ENCODE assay signal across 31 mouse cellular contexts in the genomic region with DNA sequence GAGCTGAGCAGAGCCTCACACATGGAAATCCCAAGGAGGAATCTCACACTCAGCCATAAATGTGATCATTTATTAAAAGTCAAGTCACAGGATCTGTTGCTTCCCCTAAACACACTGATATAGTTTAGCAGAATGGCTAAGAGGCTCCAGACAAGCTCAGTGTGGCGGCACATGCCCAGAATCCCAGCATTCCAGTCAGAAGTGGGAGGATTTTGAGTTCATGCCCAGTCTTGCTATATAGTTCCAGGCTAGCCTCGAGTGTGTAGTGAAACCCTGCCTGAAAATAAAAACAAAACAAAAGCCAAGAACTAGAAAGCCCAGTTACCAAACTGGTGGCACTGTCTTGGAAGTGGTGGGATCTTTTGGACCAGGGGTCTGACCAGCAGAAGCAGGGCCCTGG. TPM values are rescaled to one million over a fixed set of nuclear protein-coding genes. Genes with fewer than 3 reads are reported as not detected.
A peak's percentile ranks its signal among the peaks of the same experiment; 100 is the strongest.
DNase-seq lines count a peak whose midpoint lies in the region; ATAC-seq and TF ChIP-seq lines count a peak whose summit lies in the region.
"Had no signal": no experiment of that assay in that cellular context is flagged by ENCODE, and none has a peak within 500 bp of the region (broad histone marks: within the 10 kb centered on the region; RNA-seq: fewer than 3 reads in every experiment).

No protein-coding gene starts in this region.

- TF ChIP-seq CTCF in layer of hippocampus, adult 2 months (conservative IDR thresholded peaks at IDR 0.05): no peak

- H3K9me3 ChIP-seq in heart, embryonic 10.5 days: no peaks in the 10 kb centered on the region
- no peaks in the 10 kb centered on the region for H3K9me3 ChIP-seq in heart, embryonic 11.5 days (replicated peaks; ENCODE audit: control insufficient read depth, low read length)
- H3K9me3 ChIP-seq: embryonic facial prominence, embryonic 13.5 days; forebrain, embryonic 10.5 days; forebrain, embryonic 13.5 days; hindbrain, embryonic 12.5 days; hindbrain, embryonic 15.5 days had no signal

- 62% methylated on average over 2 of the region's 2 CpGs for WGBS in heart, embryonic 10.5 days
- 58% methylated on average over 2 of the region's 2 CpGs for WGBS in heart, embryonic 11.5 days (ENCODE audit: insufficient replicate concordance)

- no peaks in the 10 kb centered on the region for H3K4me1 ChIP-seq in heart, embryonic 10.5 days
- no peaks in the 10 kb centered on the region for H3K4me1 ChIP-seq in heart, embryonic 11.5 days (ENCODE audit: control insufficient read depth, insufficient read depth, low read length)
- H3K4me1 ChIP-seq: embryonic facial prominence, embryonic 13.5 days; forebrain, embryonic 10.5 days; forebrain, embryonic 13.5 days; hindbrain, embryonic 12.5 days; hindbrain, embryonic 15.5 days had no signal

- no peaks in the 10 kb centered on the region for H3K27me3 ChIP-seq in heart, embryonic 10.5 days (ENCODE audit: insufficient read depth, poor library complexity, severe bottlenecking)
- H3K27me3 ChIP-seq in heart, embryonic 11.5 days (ENCODE audit: control insufficient read depth, insufficient read depth, low read length): no peaks in the 10 kb centered on the region
- H3K27me3 ChIP-seq: embryonic facial prominence, embryonic 13.5 days; forebrain, embryonic 13.5 days; hindbrain, embryonic 12.5 days; hindbrain, embryonic 15.5 days; Patski had no signal

- no peaks in the 10 kb centered on the region for H3K36me3 ChIP-seq in heart, embryonic 10.5 days
- H3K36me3 ChIP-seq in heart, embryonic 11.5 days (ENCODE audit: control insufficient read depth, insufficient read depth, low read length): no peaks in the 10 kb centered on the region
- H3K36me3 ChIP-seq: embryonic facial prominence, embryonic 13.5 days; forebrain, embryonic 10.5 days; hindbrain, embryonic 12.5 days; hindbrain, embryonic 15.5 days had no signal

- no peak overlapping the region for H3K4me3 ChIP-seq in heart, embryonic 10.5 days
- H3K4me3 ChIP-seq in heart, embryonic 11.5 days (ENCODE audit: low read depth, low read length): no peak overlapping the region
- H3K4me3 ChIP-seq in layer of hippocampus, adult 2 months: no peak overlapping the region
- H3K4me3 ChIP-seq: embryonic facial prominence, embryonic 13.5 days; forebrain, embryonic 10.5 days; forebrain, embryonic 13.5 days; hindbrain, embryonic 12.5 days; hindbrain, embryonic 15.5 days had no signal

- no peak overlapping the region for H3K9ac ChIP-seq in heart, embryonic 11.5 days (ENCODE audit: low read depth, low read length)
- H3K9ac ChIP-seq: embryonic facial prominence, embryonic 13.5 days; forebrain, embryonic 13.5 days; hindbrain, embryonic 12.5 days; hindbrain, embryonic 15.5 days had no signal

- DNase-seq in heart, embryonic 10.5 days (ENCODE audit: low spot score): peak; percentile 30
- no peak for DNase-seq in layer of hippocampus, adult 2 months (ENCODE audit: low spot score in 2 of 2)
- DNase-seq in layer of hippocampus, postnatal 25 days (ENCODE audit: extremely low spot score in 1 of 2, low spot score in 1 of 2): no peak
- peak; percentile 51 for DNase-seq in 3T3-L1 (ENCODE audit: low read depth, low spot score)
- peak; percentile 63 for DNase-seq in NIH3T3 (ENCODE audit: low read depth)
- no peak for DNase-seq in thymus, postnatal 0 days (ENCODE audit: low spot score)
- DNase-seq: adrenal gland, postnatal 10 days; adrenal gland, postnatal 36 days; cerebellum, adult 11 months; cerebellum, adult 2 months; cerebellum, adult 9-11 months; cerebellum, postnatal 25 days; gastrocnemius, postnatal 25 days; heart, adult 18-20 months had no signal

- ATAC-seq in heart, embryonic 11.5 days (replicated peaks; ENCODE audit: insufficient number of reproducible peaks, low FRiP score, low TSS enrichment): no peak
- ATAC-seq: forebrain, embryonic 13.5 days; forebrain, embryonic 16.5 days; intestine, embryonic 16.5 days; Patski had no signal

- no peak overlapping the region for H3K27ac ChIP-seq in heart, embryonic 10.5 days
- H3K27ac ChIP-seq in heart, embryonic 11.5 days (ENCODE audit: low read depth, low read length): no peak overlapping the region
- H3K27ac ChIP-seq in layer of hippocampus, adult 2 months: peak overlapping the region; percentile 28; the same call in 1 of the 2 replicates
- H3K27ac ChIP-seq: embryonic facial prominence, embryonic 13.5 days; forebrain, embryonic 10.5 days; forebrain, embryonic 13.5 days; hindbrain, embryonic 12.5 days; hindbrain, embryonic 15.5 days had no signal

- H3K4me2 ChIP-seq in heart, embryonic 11.5 days: no peak overlapping the region
- H3K4me2 ChIP-seq: embryonic facial prominence, embryonic 13.5 days; forebrain, embryonic 13.5 days; hindbrain, embryonic 12.5 days; hindbrain, embryonic 15.5 days had no signal

RNA-seq across cellular contexts. Expression of a gene that starts 33.8 kb away (rescaled TPM):
- not detected in 2 replicates for polyA plus RNA-seq in heart, embryonic 10.5 days (2016; fragmentation: Nextera tagmentation; extraction: Ambion mirVana)
- polyA plus RNA-seq in heart, embryonic 11.5 days (2014; fragmentation: Nextera tagmentation; extraction: Ambion mirVana): not detected in 2 replicates
- not detected for total RNA-seq in layer of hippocampus, adult 2 months (2021)
- not detected for total RNA-seq in layer of hippocampus, postnatal 25 days (2021)
- polyA plus RNA-seq in thymus, postnatal 0 days (2015; fragmentation: Nextera tagmentation; extraction: Ambion mirVana): 0.21 and 0.39 TPM in 2 replicates
- total RNA-seq: common myeloid progenitor, adult 5-6 weeks; gastrocnemius, adult 8-10 months; gastrocnemius, postnatal 25 days; heart, adult 18-20 months; heart, postnatal 25 days had no signal
- polyA plus RNA-seq: embryonic facial prominence, embryonic 13.5 days; forebrain, embryonic 10.5 days; forebrain, embryonic 13.5 days; forebrain, embryonic 16.5 days; heart, embryonic 14.5 days; heart, postnatal 0 days; hindbrain, embryonic 12.5 days; hindbrain, embryonic 15.5 days; intestine, embryonic 16.5 days; Patski had no signal

RNA-seq across cellular contexts. Expression of a gene that starts 44.6 kb away (rescaled TPM):
- polyA plus RNA-seq in heart, embryonic 10.5 days (2016; fragmentation: Nextera tagmentation; extraction: Ambion mirVana): 9.6 and 23.7 TPM in 2 replicates
- polyA plus RNA-seq in heart, embryonic 11.5 days (2014; fragmentation: Nextera tagmentation; extraction: Ambion mirVana): 18.3 and 19.0 TPM in 2 replicates
- 1 to 10 TPM; 1.9 to 2.2 TPM for total RNA-seq in layer of hippocampus, adult 2 months (2021)
- total RNA-seq in layer of hippocampus, postnatal 25 days (2021): 1 to 10 TPM; 1.3 to 2.2 TPM
- polyA plus RNA-seq in thymus, postnatal 0 days (2015; fragmentation: Nextera tagmentation; extraction: Ambion mirVana): 0.13 and 0.26 TPM in 2 replicates
- total RNA-seq: adrenal gland, adult 18-20 months; adrenal gland, postnatal 36 days; common myeloid progenitor, adult 5-6 weeks; hematopoietic stem cell, adult 5-6 weeks had no signal
- polyA plus RNA-seq: forebrain, embryonic 13.5 days; gonadal fat pad, adult 2 months; hindbrain, embryonic 15.5 days; Patski had no signal

Comparison
In these comparisons a context has a peak if more than half of its experiments do, and no peak if none do; other contexts are left out.
1. DNase-seq: peak in heart, embryonic 10.5 days (single experiment), 3T3-L1 (single experiment) and NIH3T3 (single experiment); none in layer of hippocampus, adult 2 months (0 of 2), layer of hippocampus, postnatal 25 days (0 of 2) and thymus, postnatal 0 days (single experiment).